Mouse (Mus musculus): ENCODE results near the gene Ap5z1.

Gene Ap5z1

DNA sequence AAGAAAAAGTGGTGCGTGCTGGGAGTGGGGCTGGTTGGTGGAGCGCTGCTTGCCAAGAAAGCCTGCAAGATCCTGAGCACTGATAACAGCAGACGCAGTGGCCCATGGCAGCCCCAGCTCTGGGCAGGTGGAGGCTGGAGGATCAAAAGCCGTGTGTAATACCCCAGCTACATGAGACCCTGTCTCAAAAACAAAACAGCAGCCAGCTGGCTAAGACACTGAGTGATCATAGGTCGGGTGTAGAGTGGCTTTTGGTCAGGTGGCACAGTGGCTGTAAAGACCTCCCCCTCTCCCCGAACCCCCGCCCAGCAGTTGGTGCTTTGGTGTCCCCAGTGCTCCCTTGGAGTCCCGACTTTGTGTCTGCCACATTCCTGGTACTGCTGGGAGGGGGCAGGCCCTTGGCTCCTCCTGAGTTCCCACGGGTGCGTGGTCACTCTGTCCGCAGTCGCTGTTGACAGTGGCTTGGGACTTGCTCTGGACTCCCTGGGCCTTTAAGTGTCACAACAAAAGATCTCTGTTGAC, 23.8 kb upstream of the Ap5z1 start:
- peak; percentile 32 for DNase-seq (ENCODE audit: low spot score)

GRCm38 (mm10) chr5:142440451-142441147, 23.1 kb upstream of the Ap5z1 start:
- DNase-seq (ENCODE audit: low spot score) = peak; percentile 96

DNA sequence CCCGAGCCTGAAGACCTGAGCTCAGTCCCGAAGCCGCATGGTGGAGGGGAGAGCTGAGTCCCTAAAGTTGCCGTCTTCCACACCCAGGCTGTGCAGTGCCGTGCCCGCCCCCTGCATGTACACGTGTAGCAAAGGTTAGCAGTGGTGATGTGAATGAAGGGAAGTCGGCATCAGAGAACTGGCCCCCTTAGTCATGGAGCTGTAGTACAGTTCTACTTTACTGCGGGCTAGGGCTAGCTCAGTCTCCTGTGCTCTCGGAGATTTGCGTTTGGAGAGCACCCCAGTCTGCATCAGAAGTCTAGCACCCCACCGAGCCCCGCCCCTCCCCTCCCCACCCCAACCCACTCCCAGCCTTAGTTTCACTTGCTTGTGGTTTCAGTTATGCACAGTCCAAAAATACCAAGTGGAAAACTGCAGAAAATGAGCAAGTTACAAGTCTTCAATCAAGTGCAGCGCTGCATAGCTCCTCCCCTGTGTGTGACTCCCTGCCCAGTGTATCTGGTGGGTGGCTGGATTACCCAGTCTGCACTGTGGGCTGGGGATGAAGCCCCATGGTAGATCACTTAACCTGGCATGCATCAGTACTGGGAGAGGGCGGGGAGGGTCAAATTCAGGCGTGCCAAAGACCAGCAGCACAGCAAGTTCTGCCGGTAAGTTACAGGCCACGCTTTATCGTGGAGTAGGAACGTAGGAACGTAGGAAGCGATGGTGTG, 22.3 kb upstream of the Ap5z1 start:
- no peak for DNase-seq (ENCODE audit: low spot score)

DNA sequence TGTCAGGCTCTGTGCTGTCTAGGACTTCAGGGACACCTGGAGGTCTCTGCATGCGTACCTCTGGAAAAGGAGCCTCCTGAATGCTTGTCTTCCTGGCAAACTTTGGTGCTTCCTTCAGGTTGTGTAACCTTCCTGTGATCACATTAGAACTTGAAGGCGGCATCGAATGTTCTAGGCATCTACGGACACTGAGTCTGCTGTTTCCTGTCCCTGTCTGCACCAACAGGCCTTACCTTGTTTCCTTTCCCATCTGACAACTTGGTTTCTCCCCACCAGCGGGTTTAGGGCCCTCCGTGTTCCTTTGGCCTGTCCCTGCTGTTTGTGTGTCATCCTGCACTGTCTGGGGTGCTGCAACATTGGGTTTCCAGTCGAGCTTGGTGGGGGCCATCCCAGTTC, 21.7 kb upstream of the Ap5z1 start:
- no peak for DNase-seq (ENCODE audit: low spot score)

GRCm38 (mm10) chr5:142443514-142443913, 20.2 kb upstream of the Ap5z1 start:
- no peak for DNase-seq (ENCODE audit: low spot score)

- no peak for DNase-seq (ENCODE audit: low spot score)
Observed at GRCm38 (mm10) chr5:142443994-142444393, 19.8 kb upstream of the Ap5z1 start.

GRCm38 (mm10) chr5:142444791-142445531, 18.8 kb upstream of the Ap5z1 start:
- DNase-seq (ENCODE audit: low spot score) = peak; percentile 42

- no peak for DNase-seq (ENCODE audit: low spot score)
Observed at GRCm38 (mm10) chr5:142445709-142446108, 18.0 kb upstream of the Ap5z1 start.

DNA sequence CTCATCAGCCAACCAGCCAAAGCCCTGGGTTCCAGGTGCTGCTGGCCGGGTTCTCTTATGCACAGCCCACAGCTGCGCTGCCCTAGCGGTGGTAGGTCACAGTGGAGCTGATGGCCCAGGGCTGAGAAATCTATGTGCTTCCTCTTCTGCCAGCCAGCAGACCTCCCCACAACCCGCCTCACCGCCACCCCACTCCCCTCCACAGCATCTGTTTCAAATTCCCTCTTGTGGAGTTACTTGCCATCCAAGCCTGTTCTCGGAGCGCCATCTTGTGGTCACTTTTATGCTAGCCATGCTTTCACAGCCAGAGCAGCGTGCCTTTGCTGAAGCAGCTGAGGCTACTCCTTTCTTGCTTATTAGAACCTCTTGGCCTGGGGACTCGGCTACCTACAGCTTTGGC, 15.7 kb upstream of the Ap5z1 start:
- DNase-seq (ENCODE audit: low spot score) = peak; percentile 68

DNA sequence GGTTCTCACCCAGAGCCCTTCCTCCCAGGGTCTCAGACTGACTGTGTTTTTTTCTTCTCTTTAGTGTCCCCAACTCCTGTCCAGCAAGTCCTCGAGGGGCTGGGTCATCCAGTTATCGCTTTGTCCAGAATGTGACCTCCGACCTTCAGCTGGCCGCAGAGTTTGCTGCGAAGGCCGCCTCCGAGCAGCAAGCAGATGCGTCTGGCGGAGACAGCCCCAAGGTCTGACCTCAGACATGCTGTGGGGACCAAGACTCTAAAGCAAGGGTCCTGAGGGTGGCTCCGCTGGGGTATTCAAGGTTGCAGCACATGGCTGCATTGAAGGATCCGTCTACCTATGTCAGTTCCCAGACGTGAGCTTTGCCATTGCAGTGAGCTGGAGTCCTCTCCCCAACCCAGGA, 15.1 kb upstream of the Ap5z1 start:
- DNase-seq (ENCODE audit: low spot score) = peak; percentile 56

- no peak for DNase-seq (ENCODE audit: low spot score)
Observed at GRCm38 (mm10) chr5:142450846-142451245, 12.9 kb upstream of the Ap5z1 start.

GRCm38 (mm10) chr5:142451759-142452158, 12.0 kb upstream of the Ap5z1 start:
- no peak for DNase-seq (ENCODE audit: low spot score)

GRCm38 (mm10) chr5:142453742-142454141, 10.0 kb upstream of the Ap5z1 start:
- no peak for DNase-seq (ENCODE audit: low spot score)

GRCm38 (mm10) chr5:142456318-142456717, 7.4 kb upstream of the Ap5z1 start:
- no peak for DNase-seq (ENCODE audit: low spot score)

GRCm38 (mm10) chr5:142457345-142457744, 6.4 kb upstream of the Ap5z1 start:
- no peak for DNase-seq (ENCODE audit: low spot score)

DNA sequence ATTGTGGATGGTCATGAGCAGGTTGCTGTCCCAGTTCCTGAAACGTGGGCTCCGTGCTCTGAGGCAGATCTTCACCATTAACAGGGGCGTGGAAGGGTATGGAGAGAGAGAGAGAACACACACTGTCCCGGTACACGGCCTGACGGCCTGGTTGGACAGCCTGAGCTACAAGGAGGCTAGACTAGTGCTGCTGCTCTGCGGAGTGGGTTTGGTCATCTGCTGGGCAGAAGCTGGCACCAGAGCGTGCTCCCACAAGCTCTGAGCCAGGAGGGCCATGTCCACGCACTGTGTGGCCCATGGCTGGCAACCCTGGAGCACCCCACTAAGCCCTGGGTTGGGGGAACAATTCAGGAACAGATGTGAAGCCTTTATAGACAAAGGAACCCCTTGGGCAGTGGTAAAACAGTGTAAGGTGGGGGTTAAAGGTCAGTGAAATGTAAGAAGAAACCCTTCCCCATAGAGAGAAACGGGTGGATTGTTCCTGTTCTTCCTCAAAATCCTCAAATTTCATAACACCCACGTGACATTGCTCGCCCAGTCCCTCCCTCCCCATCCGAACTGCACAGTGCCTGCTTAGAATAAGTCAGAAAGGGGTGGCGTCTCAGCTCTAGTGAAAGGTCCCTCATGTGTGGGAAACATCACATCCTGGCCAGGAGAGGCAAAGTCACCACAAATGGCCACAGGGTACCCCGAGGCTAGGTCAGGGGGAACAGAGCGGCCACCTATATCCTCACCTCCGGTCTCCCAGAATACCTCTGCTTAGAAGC, 4.8 kb upstream of the Ap5z1 start:
- no peak for DNase-seq (ENCODE audit: low spot score)

DNA sequence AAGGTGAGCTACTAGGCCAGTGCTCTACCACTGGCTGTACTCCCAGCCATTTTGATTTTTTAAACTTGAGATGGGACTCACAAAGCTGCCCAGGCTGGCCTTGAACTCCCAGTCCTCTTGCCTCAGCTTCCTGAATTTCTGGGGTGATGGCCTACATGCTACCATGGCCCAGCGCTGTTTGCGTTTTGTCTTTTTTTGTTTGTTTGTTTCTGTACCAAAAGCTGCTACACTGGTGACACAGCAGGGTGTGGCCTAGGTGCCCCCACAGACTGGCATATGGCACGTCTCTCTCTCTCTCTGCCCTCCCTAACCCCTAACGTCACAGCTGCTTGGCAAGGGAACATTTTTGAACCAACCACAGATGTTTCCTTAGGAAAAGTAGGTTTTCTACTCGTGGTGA, 3.9 kb upstream of the Ap5z1 start:
- DNase-seq (ENCODE audit: low spot score) = no peak

DNA sequence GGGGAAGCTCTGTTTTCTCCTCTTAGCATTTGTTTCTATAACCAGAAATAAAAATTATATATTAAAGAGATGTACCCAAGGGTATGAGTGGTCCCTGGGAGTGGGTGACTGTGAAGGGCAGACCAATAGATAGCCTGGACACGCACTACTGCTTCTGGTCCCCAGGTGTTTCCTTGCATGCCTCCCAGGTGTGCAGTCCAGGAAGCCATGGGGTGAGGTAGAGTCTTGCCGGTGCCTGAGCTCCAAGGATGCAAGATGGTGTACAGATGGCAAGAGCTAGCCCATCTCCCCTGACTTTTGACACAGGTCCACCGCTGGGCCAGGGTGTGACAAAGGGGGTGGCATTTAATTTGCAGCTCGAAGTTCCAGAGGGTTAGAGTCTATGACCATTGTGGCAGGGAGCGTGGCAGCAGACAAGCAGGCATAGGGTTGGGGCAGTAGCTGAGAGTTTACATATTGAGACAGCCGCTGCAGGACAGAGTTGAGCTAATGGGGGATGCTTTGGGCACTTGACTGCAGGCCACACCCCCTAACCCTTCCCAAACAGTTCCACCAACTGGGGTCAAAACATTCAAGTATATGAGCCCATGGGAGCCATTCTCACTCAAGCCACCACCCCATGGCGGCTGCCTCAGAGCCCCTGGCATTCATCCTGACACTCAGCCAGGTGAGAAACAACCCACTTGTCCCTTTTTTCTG, 1.7 kb upstream of the Ap5z1 start:
- no peak for DNase-seq (ENCODE audit: low spot score)

DNA sequence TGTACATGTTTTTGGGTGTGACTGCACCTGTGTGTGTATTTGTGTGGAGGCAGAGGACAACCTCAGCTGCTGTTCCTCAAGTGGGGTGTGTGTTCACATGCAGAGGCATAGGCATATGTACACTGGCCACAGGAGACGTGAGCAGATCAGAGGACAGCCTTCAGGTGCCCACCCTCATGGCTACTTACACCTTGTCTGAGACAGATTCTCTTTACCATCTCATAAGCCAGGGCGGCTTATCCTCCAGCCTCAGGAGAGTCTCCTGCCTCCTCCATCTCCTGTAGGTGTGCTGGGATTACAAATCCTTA, 1.1 kb upstream of the Ap5z1 start:
- no peak for DNase-seq (ENCODE audit: low spot score)

- DNase-seq (ENCODE audit: low spot score) = no peak
Observed at GRCm38 (mm10) chr5:142463011-142463410, 733 bp upstream of the Ap5z1 start.

DNA sequence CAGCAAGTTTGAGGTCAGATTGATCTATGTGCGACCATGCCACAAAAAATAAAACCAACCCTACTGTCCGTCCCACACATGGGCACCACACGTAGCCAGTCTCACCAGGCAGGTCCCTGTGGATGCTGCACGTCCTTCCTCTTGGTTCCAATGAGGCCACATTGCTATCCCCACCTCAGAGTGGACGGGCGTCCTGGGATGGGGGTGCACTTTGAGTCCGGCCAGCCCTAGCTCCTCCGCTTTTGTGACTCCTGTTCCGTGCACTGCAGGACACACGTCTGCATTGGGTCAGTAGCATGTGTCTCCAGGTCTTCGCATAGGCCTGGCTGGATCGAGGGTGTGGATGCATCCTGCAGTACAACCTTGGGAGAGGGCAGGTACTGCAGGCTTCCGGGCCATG, 4.6 kb downstream of the Ap5z1 start:
- DNase-seq (ENCODE audit: low spot score) = no peak

DNA sequence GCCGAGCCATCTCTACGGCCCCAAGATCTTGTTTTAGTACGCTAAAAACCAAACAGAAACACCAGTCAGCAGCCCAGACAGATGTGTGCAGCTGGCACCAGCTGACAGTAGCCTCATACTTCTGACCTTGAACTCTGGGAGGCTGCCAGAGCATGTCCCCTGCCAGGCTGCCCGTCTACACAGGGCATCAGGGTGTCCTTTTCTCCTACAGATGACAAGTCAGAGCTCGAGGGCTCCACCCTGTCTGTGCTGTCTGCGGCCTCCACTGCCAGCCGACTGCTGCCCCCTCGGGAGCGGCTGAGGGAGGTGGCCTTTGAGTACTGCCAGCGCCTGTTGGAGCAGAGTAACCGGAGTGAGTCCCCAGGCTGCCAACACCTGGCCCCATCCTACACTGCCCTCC, 6.1 kb downstream of the Ap5z1 start:
- DNase-seq (ENCODE audit: low spot score) = no peak

All from ovary, adult 18-20 months (tissue).